Mouse (Mus musculus): Measurements from ENCODE around the gene Psmd1. TPM values are rescaled to one million over a fixed set of nuclear protein-coding genes. Genes with fewer than 3 reads are reported as not detected.

The Psmd1 gene
- polyA plus RNA-seq, 1 experiment from 2014 or later, result 123 TPM

GRCm38 (mm10) chr1:86160479-86160878, 96.3 kb downstream of the Psmd1 start:
- H3K4me3 ChIP-seq (ENCODE audit: inconsistent target), result no peak overlapping the region
- no peaks in the 10 kb centered on the region for H3K79me2 ChIP-seq (ENCODE audit: inconsistent target)
- 100% methylated on average over 5 of the region's 5 CpGs for WGBS (ENCODE audit: missing documents)
- H3K36me3 ChIP-seq (ENCODE audit: inconsistent target), result no peaks in the 10 kb centered on the region; the same call in 1 of the 2 replicates
- no peak overlapping the region for H3K27ac ChIP-seq

GRCm38 (mm10) chr1:86161061-86161460, 96.9 kb downstream of the Psmd1 start:
- H3K27ac ChIP-seq, result no peak overlapping the region
- 98% methylated on average over 5 of the region's 5 CpGs for WGBS (ENCODE audit: missing documents)
- H3K4me3 ChIP-seq (ENCODE audit: inconsistent target), result no peak overlapping the region
- H3K36me3 ChIP-seq (ENCODE audit: inconsistent target), result no peaks in the 10 kb centered on the region; the same call in 1 of the 2 replicates
- H3K79me2 ChIP-seq (ENCODE audit: inconsistent target), result no peaks in the 10 kb centered on the region

- 95% methylated on average over 5 of the region's 5 CpGs for WGBS (ENCODE audit: missing documents)
- H3K79me2 ChIP-seq (ENCODE audit: inconsistent target), result no peaks in the 10 kb centered on the region
- no peak overlapping the region for H3K4me3 ChIP-seq (ENCODE audit: inconsistent target)
- H3K36me3 ChIP-seq (ENCODE audit: inconsistent target), result no peaks in the 10 kb centered on the region
- H3K27ac ChIP-seq, result no peak overlapping the region
These were observed 110.4 kb downstream of the Psmd1 start for GRCm38 (mm10) chr1:86174602-86175001.

GRCm38 (mm10) chr1:86176066-86176465, 111.9 kb downstream of the Psmd1 start:
- WGBS (ENCODE audit: missing documents), result 92% methylated on average over 2 of the region's 2 CpGs
- no peak overlapping the region for H3K4me3 ChIP-seq (ENCODE audit: inconsistent target)
- H3K36me3 ChIP-seq (ENCODE audit: inconsistent target), result no peaks in the 10 kb centered on the region
- no peaks in the 10 kb centered on the region for H3K79me2 ChIP-seq (ENCODE audit: inconsistent target)
- H3K27ac ChIP-seq, result no peak overlapping the region

- WGBS (ENCODE audit: missing documents), result 49% methylated on average over 7 of the region's 7 CpGs
- no peak overlapping the region for H3K4me3 ChIP-seq (ENCODE audit: inconsistent target)
- no peak overlapping the region for H3K27ac ChIP-seq
- H3K36me3 ChIP-seq (ENCODE audit: inconsistent target), result no peaks in the 10 kb centered on the region
- no peaks in the 10 kb centered on the region for H3K79me2 ChIP-seq (ENCODE audit: inconsistent target)
These were observed 114.5 kb downstream of the Psmd1 start for GRCm38 (mm10) chr1:86178462-86179253.

GRCm38 (mm10) chr1:86182004-86182709, 118.0 kb downstream of the Psmd1 start:
- Histone ChIP-seq H3K79me2 (ENCODE audit: inconsistent target) (no peaks in the 10 kb centered on the region), H3K4me3 (ENCODE audit: inconsistent target) (no peak overlapping the region), H3K36me3 (ENCODE audit: inconsistent target) (no peaks in the 10 kb centered on the region), H3K27ac (no peak overlapping the region)
- WGBS (ENCODE audit: missing documents), result 87% methylated on average over 5 of the region's 5 CpGs

- 92% methylated on average over 4 of the region's 4 CpGs for WGBS (ENCODE audit: missing documents)
- Histone ChIP-seq H3K27ac (no peak overlapping the region), H3K36me3 (ENCODE audit: inconsistent target) (no peaks in the 10 kb centered on the region), H3K4me3 (ENCODE audit: inconsistent target) (no peak overlapping the region), H3K79me2 (ENCODE audit: inconsistent target) (no peaks in the 10 kb centered on the region)
These were observed 119.5 kb downstream of the Psmd1 start for GRCm38 (mm10) chr1:86183577-86184263.

- Histone ChIP-seq H3K36me3 (ENCODE audit: inconsistent target) (no peaks in the 10 kb centered on the region), H3K4me3 (ENCODE audit: inconsistent target) (no peak overlapping the region), H3K79me2 (ENCODE audit: inconsistent target) (no peaks in the 10 kb centered on the region), H3K27ac (no peak overlapping the region)
- WGBS (ENCODE audit: missing documents), result 37% methylated on average over 7 of the region's 7 CpGs
These were observed 122.6 kb downstream of the Psmd1 start for GRCm38 (mm10) chr1:86186762-86187161.

- H3K27ac ChIP-seq, result no peak overlapping the region
- no peak overlapping the region for H3K4me3 ChIP-seq (ENCODE audit: inconsistent target)
- 96% methylated on average over 2 of the region's 2 CpGs for WGBS (ENCODE audit: missing documents)
- no peaks in the 10 kb centered on the region for H3K79me2 ChIP-seq (ENCODE audit: inconsistent target)
- no peaks in the 10 kb centered on the region for H3K36me3 ChIP-seq (ENCODE audit: inconsistent target)
These were observed 123.7 kb downstream of the Psmd1 start for GRCm38 (mm10) chr1:86187856-86188255.

GRCm38 (mm10) chr1:86188271-86188670, 124.1 kb downstream of the Psmd1 start:
- Histone ChIP-seq H3K36me3 (ENCODE audit: inconsistent target) (no peaks in the 10 kb centered on the region), H3K27ac (no peak overlapping the region), H3K4me3 (ENCODE audit: inconsistent target) (no peak overlapping the region), H3K79me2 (ENCODE audit: inconsistent target) (no peaks in the 10 kb centered on the region)
- 100% methylated on average over 2 of the region's 2 CpGs for WGBS (ENCODE audit: missing documents)

Other genes starting within 250 kb of the Psmd1 start
- 124 to 253 TPM (median 156 TPM) in 3 replicates for gene Itm2c, start 170.1 kb upstream of the Psmd1 start, polyA plus RNA-seq (2018)
- not detected in 3 replicates for gene 4933407L21Rik, start 135.9 kb upstream of the Psmd1 start, polyA plus RNA-seq (2018)
- 0.06 to 0.75 TPM (median 0.22 TPM) in 3 replicates for gene Gpr55, start 103.4 kb upstream of the Psmd1 start, polyA plus RNA-seq (2018)
- gene Spata3, start 47.6 kb upstream of the Psmd1 start, polyA plus RNA-seq (2018), result not detected in 3 replicates
- gene 2810459M11Rik, start 18.5 kb upstream of the Psmd1 start, polyA plus RNA-seq (2018), result not detected in 3 replicates
- gene Htr2b, start 47.6 kb downstream of the Psmd1 start, polyA plus RNA-seq (2018), result 2.2 to 9.7 TPM (median 5.1 TPM) in 3 replicates
- gene Gm21972, start 69.2 kb downstream of the Psmd1 start, polyA plus RNA-seq (2018), result 5.7 TPM in 1 of 3 replicates, not detected in the others
- 3.2 to 4.9 TPM (median 4.5 TPM) in 3 replicates for gene Armc9, start 90.4 kb downstream of the Psmd1 start, polyA plus RNA-seq (2018)
- 1.0 to 6.1 TPM (median 2.4 TPM) in 3 replicates for gene B3gnt7, start 238.4 kb downstream of the Psmd1 start, polyA plus RNA-seq (2018)

Data from macrophage (primary cell).